ENCODE assay signal across 19 mouse cellular contexts in the genomic region with DNA sequence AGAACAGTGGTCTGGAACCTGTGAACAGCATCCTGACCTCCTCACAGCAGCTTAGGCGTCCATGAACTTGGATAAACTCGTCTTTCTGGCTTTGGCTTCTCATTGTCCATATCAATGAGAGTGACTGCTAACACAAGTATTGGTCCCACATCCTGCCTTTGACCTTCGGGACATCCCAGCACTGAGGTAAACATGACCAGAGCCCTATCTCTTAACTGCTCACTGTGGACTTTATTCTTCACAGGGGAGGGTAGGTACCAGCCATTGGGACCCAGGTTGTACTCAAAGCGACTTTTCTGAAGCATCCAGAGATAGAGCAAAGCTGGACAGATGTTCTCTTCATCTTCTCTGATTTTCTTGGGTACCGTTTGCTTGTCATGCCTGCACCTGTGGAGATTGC. TPM values are rescaled to one million over a fixed set of nuclear protein-coding genes. Genes with fewer than 3 reads are reported as not detected.
"Had no signal": no experiment of that assay in that cellular context is flagged by ENCODE, and none has a peak within 500 bp of the region (broad histone marks: within the 10 kb centered on the region; RNA-seq: fewer than 3 reads in every experiment).

No protein-coding gene starts in this region.

- H3K9me3 ChIP-seq: midbrain, embryonic 10.5 days; midbrain, embryonic 13.5 days; neural tube, embryonic 13.5 days; neural tube, embryonic 15.5 days had no signal

- H3K27ac ChIP-seq: midbrain, embryonic 10.5 days; midbrain, embryonic 13.5 days; neural tube, embryonic 13.5 days; neural tube, embryonic 15.5 days had no signal

- H3K27me3 ChIP-seq: neural tube, embryonic 13.5 days had no signal

- H3K4me3 ChIP-seq: midbrain, embryonic 10.5 days; midbrain, embryonic 13.5 days; myocyte; neural tube, embryonic 13.5 days; neural tube, embryonic 15.5 days had no signal

- H3K9ac ChIP-seq: lung, embryonic 14.5 days; midbrain, embryonic 13.5 days; neural tube, embryonic 13.5 days; neural tube, embryonic 15.5 days had no signal

- H3K4me2 ChIP-seq: lung, embryonic 14.5 days; midbrain, embryonic 13.5 days; neural tube, embryonic 13.5 days; neural tube, embryonic 15.5 days had no signal

- DNase-seq: lung, adult 18-20 months; lung, embryonic 14.5 days; lung, postnatal 10 days; lung, postnatal 4 days; retina, postnatal 1 day; right cerebral cortex, adult 18-20 months; right cerebral cortex, postnatal 25 days; right cerebral cortex, postnatal 4 days; spleen, adult 18-20 months; thymus, adult 18-20 months; thymus, postnatal 14 days; thymus, postnatal 36 days had no signal

- ATAC-seq: midbrain, embryonic 13.5 days; midbrain, embryonic 16.5 days had no signal

RNA-seq across cellular contexts. Expression of a gene that starts 20.4 kb away (rescaled TPM):
- total RNA-seq: megakaryocyte-erythroid progenitor cell, adult 5-6 weeks had no signal
